Mouse (Mus musculus) kidney, adult 2 months (tissue): ENCODE results near the gene Stat2.

ENCODE experiments used
- CTCF ChIP-seq: fragments of 200-500 bp; conservative IDR thresholded peaks from 2 replicates; pipeline ENCODE4 v1.5.1; 2011; ENCODE audit warnings: low read depth, mild to moderate bottlenecking, control low read depth, low read length, moderate library complexity, mixed read lengths; ENCODE audit not compliant: insufficient read depth, insufficient read length
- POLR2A ChIP-seq: fragments of 200-500 bp; IDR thresholded peaks from one replicate; pipeline ENCODE4 v1.6.1; 2011; ENCODE audit warnings: low read depth, low read length, control low read depth

GRCm38 (mm10) chr10:128231697-128232419, 38.5 kb upstream of the Stat2 start, which contains the start of gene Timeless:
- TF ChIP-seq CTCF, result no peak
- peak; percentile 24 for TF ChIP-seq POLR2A
